Mouse (Mus musculus) ES-E14 (cell line): ENCODE results near the gene Slk. TPM values are rescaled to one million over a fixed set of nuclear protein-coding genes. Genes with fewer than 3 reads are reported as not detected.
"Not testable (repeated sequence)": the region's sequence is repeated elsewhere in the genome, so short reads cannot be mapped to it uniquely, and the experiment has no call there.

Source experiments
- DNase-seq: peaks from one replicate; pipeline ENCODE4 v3.0.0-alpha.2; 2013; ENCODE audit warnings: low read depth, low spot score
- H3K27ac ChIP-seq: 2 replicates; pipeline ENCODE4 v1.5.1; 2012; ENCODE audit warnings: low read depth, mild to moderate bottlenecking, low read length, moderate library complexity, mixed read lengths; ENCODE audit not compliant: poor library complexity, insufficient read depth, severe bottlenecking
- H3K36me3 ChIP-seq: 2 replicates; pipeline ENCODE4 v1.6.1; 2012; ENCODE audit warnings: mild to moderate bottlenecking, low read length, moderate library complexity, mixed read lengths; ENCODE audit not compliant: control insufficient read depth, poor library complexity, insufficient read depth, severe bottlenecking
- H3K4me1 ChIP-seq, 2 experiments: fragments of 150-350 bp in 1 of 2; sonication (generic) in 1 of 2; 2 replicates each; pipeline ENCODE4 v1.6.1; 2012; ENCODE audit warnings: low read length in 2 of 2, mild to moderate bottlenecking in 1 of 2, mixed read lengths in 1 of 2; ENCODE audit not compliant: control insufficient read depth in 2 of 2, insufficient read depth in 2 of 2, poor library complexity in 1 of 2
- H3K4me3 ChIP-seq, 2 experiments: fragments of 150-350 bp in 1 of 2; sonication (generic) in 1 of 2; 2 replicates each; pipeline ENCODE4 v1.5.1; 2012; ENCODE audit warnings: low read length in 2 of 2, low read depth in 1 of 2, mild to moderate bottlenecking in 1 of 2, mixed read lengths in 1 of 2; ENCODE audit not compliant: insufficient read depth in 1 of 2, poor library complexity in 1 of 2, severe bottlenecking in 1 of 2
- H3K9ac ChIP-seq: 2 replicates; pipeline ENCODE4 v1.6.1; 2012; ENCODE audit warnings: low read depth, mild to moderate bottlenecking, low read length, mixed read lengths; ENCODE audit not compliant: poor library complexity, insufficient read depth, severe bottlenecking
- H3K9me3 ChIP-seq: fragments of 150-350 bp; sonication (generic); 2 replicates; pipeline ENCODE4 v1.6.1; 2012; ENCODE audit warnings: low read depth, mild to moderate bottlenecking, low read length; ENCODE audit not compliant: control insufficient read depth, insufficient read depth
- CHD2 ChIP-seq: IDR thresholded peaks from 2 replicates; pipeline ENCODE4 v1.6.1; 2014; ENCODE audit warnings: mild to moderate bottlenecking, low read depth, low read length, inconsistent platforms
- HCFC1 ChIP-seq: IDR thresholded peaks from 2 replicates; pipeline ENCODE4 v1.6.1; 2012; ENCODE audit warnings: low read length, inconsistent platforms, borderline replicate concordance; ENCODE audit not compliant: insufficient read depth
- MAFK ChIP-seq: IDR thresholded peaks from 2 replicates; pipeline ENCODE4 v1.6.1; 2014; ENCODE audit warnings: mild to moderate bottlenecking, low read depth, low read length, inconsistent platforms; ENCODE audit not compliant: insufficient read depth
- ZC3H11A ChIP-seq: IDR thresholded peaks from 2 replicates; pipeline ENCODE4 v1.6.1; 2012; ENCODE audit warnings: low read depth, mild to moderate bottlenecking, inconsistent platforms, low read length, borderline replicate concordance
- ZNF384 ChIP-seq: IDR thresholded peaks from 2 replicates; pipeline ENCODE4 v1.6.1; 2012; ENCODE audit warnings: low read depth, low read length, inconsistent platforms
- in situ Hi-C, 2 experiments: fragments of 600-800 bp; cut with MboI; formaldehyde crosslinking; loops; one replicate each; pipeline ENCODE4 v1.15.1; 2025; ENCODE audit warnings: low sequenced_read_pairs in 2 of 2, inconsistent platforms in 1 of 2; ENCODE audit not compliant: unreplicated experiment in 2 of 2
- total RNA-seq: library from RNA; depleted of rRNA; stranded (reverse); fragments of 300-350 nt; gene quantifications from 2 replicates; pipeline ENCODE4 v1.2.3, GENCODE M21; 2012

Slk gene
- total RNA-seq, 1 experiment: 23.4 TPM

DNA sequence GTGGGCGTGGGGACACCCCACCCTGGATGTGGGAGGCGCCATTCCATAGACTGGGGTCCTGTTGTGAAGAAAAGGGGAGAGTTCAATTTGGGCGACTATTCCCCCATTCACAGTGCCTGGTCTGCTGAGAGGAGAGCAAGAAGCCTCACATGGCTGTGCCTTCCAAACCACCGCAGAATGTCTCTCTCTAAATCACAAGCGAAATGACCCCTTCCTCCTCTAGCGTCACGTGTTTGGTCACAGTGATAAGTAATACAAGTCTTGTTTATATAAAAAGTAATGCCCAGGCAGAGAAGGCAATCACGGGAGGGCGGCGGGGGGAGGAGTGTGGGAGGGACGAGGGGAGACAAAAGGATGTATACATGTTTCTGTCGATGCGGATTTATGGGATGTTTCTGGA, 15.8 kb upstream of the Slk start:
- Histone ChIP-seq H3K4me1 (no peaks in the 10 kb centered on the region), H3K9me3 (no peaks in the 10 kb centered on the region), H3K9ac (no peak overlapping the region), H3K4me3 (no peak overlapping the region), H3K36me3 (no peaks in the 10 kb centered on the region), H3K27ac (no peak overlapping the region)
- in situ Hi-C loops: no loop called here
- DNase-seq: no peak
- no peak for TF ChIP-seq CHD2
- no peak for TF ChIP-seq ZNF384
- no peak for TF ChIP-seq HCFC1
- TF ChIP-seq MAFK: no peak
- TF ChIP-seq ZC3H11A: no peak

DNA sequence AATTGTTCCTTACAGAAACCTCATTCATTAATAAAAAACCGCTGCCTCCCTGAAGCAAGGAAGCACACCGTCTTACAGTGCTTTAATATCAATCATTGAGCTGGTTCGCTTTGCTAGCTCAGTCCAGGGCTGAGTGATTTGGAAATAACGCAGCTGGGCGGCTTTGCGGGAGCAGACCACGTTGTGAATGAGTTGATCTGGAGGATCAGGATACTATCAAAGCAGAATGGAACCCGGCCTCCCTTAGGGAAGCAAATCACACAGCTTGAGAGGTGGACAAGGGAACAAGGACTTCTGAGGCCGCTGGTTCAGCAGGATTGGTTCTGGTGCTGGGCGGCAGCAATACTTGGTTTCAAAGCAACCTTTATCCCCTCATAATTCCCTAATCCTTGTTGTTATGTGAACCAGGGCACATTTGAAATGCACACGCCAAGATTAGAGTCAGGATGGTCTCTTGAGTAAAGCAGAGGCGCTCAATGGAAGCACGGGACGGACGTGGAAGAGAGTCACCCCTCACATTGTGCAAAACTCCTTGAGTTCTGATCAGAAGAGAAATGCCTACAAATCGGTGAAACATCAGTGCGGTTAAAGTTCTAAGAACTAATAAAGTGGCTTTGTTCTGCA, 14.3 kb upstream of the Slk start:
- Histone ChIP-seq H3K27ac (no peak overlapping the region), H3K4me1 (no peaks in the 10 kb centered on the region), H3K9ac (no peak overlapping the region), H3K9me3 (no peaks in the 10 kb centered on the region), H3K4me3 (no peak overlapping the region), H3K36me3 (no peaks in the 10 kb centered on the region)
- DNase-seq: no peak
- no peak for TF ChIP-seq ZNF384
- no peak for TF ChIP-seq MAFK
- no peak for TF ChIP-seq ZC3H11A
- no peak for TF ChIP-seq HCFC1
- no peak for TF ChIP-seq CHD2
- in situ Hi-C loops: no loop called here

DNA sequence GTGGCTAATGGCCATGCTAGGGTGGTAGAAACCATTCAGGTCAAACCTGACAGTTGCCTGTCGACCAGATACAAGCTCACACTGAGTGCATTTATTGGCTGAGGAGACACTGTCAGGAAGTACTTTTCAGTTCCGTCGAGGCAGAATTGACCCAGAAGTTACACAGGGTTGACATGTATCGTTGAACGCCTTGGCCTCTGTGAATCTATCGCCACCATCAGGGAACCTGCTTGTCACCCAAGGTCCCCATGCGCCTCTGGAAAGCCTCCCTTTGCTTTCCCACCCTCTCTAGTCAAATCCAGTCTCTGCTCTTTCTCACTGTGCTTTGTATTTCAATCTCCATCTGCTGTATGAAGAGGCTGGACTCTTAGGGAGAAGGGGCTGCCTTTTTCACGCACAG, 13.5 kb upstream of the Slk start:
- no peaks in the 10 kb centered on the region for H3K9me3 ChIP-seq
- in situ Hi-C loops: no loop called here
- no peaks in the 10 kb centered on the region for H3K4me1 ChIP-seq
- no peaks in the 10 kb centered on the region for H3K36me3 ChIP-seq
- no peak for DNase-seq
- H3K27ac ChIP-seq: no peak overlapping the region
- TF ChIP-seq ZNF384 (no peak), CHD2 (no peak), HCFC1 (no peak), MAFK (no peak), ZC3H11A (no peak)
- no peak overlapping the region for H3K9ac ChIP-seq
- no peak overlapping the region for H3K4me3 ChIP-seq

DNA sequence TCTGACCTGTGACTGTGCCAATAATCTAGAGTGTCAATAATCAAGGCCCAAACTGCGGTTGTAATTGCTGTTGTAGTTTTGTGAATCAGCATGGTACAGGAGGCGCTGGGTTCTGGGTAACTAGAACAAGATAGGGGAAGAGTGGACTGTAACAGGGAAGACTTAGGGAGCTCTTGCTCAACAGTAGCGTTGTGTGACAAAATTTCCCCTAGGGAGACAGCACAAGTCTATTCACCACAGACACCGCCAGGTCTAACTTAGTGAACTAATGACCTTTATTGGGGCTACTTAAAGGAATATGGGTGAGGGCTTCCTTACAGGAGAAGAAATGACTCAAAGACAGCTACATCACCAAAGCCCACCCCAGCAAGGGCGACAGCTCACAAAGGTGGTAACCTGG, 9.4 kb upstream of the Slk start:
- H3K4me1 ChIP-seq: no peaks in the 10 kb centered on the region
- no peak overlapping the region for H3K27ac ChIP-seq
- no peaks in the 10 kb centered on the region for H3K36me3 ChIP-seq
- H3K9ac ChIP-seq: no peak overlapping the region
- no peak for DNase-seq
- in situ Hi-C loops: no loop called here
- TF ChIP-seq ZNF384: no peak
- TF ChIP-seq HCFC1: no peak
- no peak for TF ChIP-seq MAFK
- TF ChIP-seq CHD2: no peak
- TF ChIP-seq ZC3H11A: no peak
- no peaks in the 10 kb centered on the region for H3K9me3 ChIP-seq
- H3K4me3 ChIP-seq: no peak overlapping the region

DNA sequence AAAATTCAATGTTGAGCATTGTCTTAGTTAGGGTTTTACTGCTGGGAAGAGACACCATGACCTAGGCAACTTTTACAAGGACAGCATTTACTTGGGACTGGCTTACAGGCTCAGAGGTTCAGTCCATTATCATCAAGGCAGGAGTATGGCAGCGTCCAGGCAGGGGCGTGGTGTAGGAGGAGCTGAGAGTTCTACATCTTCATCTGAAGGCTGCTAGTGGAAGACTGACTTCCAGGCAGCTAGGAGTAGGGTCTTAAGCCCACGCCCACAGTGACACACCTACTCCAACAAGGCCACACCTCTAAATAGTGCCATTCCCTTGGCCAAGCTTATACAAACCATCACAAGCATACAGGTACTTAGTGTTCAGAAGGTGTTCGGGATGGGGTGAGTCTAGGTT, 7.5 kb upstream of the Slk start:
- H3K9ac ChIP-seq, in situ Hi-C loops, H3K36me3 ChIP-seq, H3K4me1 ChIP-seq, DNase-seq, H3K9me3 ChIP-seq, H3K4me3 ChIP-seq, H3K27ac ChIP-seq: not testable (repeated sequence)
